Mouse (Mus musculus) stomach, postnatal 0 days (tissue): ENCODE measurements around the gene Stn1.

Experiments
- CTCF ChIP-seq: IDR thresholded peaks from 2 replicates; pipeline ENCODE4 v1.5.1; 2016; ENCODE audit warnings: antibody characterized with exemption, low read depth, mild to moderate bottlenecking, moderate library complexity
- EP300 ChIP-seq: optimal IDR thresholded peaks from 2 replicates; pipeline ENCODE3; 2016; ENCODE audit warnings: antibody characterized with exemption

GRCm38 (mm10) chr19:47471808-47472207, 65.5 kb downstream of the Stn1 start:
- TF ChIP-seq CTCF (no peak), EP300 (no peak)
